Mouse (Mus musculus) small intestine, adult 2 months (tissue): Measurements from ENCODE around the gene Gm17490.
"Not testable (repeated sequence)": the region's sequence is repeated elsewhere in the genome, so short reads cannot be mapped to it uniquely, and the experiment has no call there.

Experiments
- CTCF ChIP-seq: fragments of 200-500 bp; IDR thresholded peaks from 2 replicates; pipeline ENCODE4 v1.5.1; 2012; ENCODE audit warnings: low read depth, mild to moderate bottlenecking, control low read depth, inconsistent platforms, low read length, moderate library complexity, mixed read lengths; ENCODE audit not compliant: insufficient replicate concordance, insufficient read length; ENCODE audit errors: extremely low read depth
- POLR2A ChIP-seq: fragments of 200-500 bp; IDR thresholded peaks from 2 replicates; pipeline ENCODE4 v1.6.1; 2012; ENCODE audit warnings: low read depth, mild to moderate bottlenecking, control low read depth, inconsistent platforms, low read length, moderate library complexity

GRCm38 (mm10) chr2:11606718-11607117, 19.3 kb downstream of the Gm17490 start:
- not testable (repeated sequence) for TF ChIP-seq POLR2A, CTCF
